Mouse (Mus musculus) cerebellum, adult 2 months (tissue): ENCODE results near the gene Sult2a2. TPM values are rescaled to one million over a fixed set of nuclear protein-coding genes. Genes with fewer than 3 reads are reported as not detected.
"Not testable (repeated sequence)": the region's sequence is repeated elsewhere in the genome, so short reads cannot be mapped to it uniquely, and the experiment has no call there.

ENCODE experiments used
- DNase-seq, 2 experiments: peaks; one replicate each; pipeline ENCODE4 v3.0.0; 2021
- H3K27ac ChIP-seq: fragments of 200-500 bp; 2 replicates; pipeline ENCODE4 v1.5.1; 2012; ENCODE audit warnings: low read length, control low read depth, inconsistent platforms; ENCODE audit not compliant: insufficient read depth
- H3K27me3 ChIP-seq: fragments of 200-500 bp; 2 replicates; pipeline ENCODE4 v1.6.1; 2012; ENCODE audit warnings: inconsistent platforms, mild to moderate bottlenecking, low read length, moderate library complexity; ENCODE audit not compliant: control insufficient read depth, insufficient read depth
- H3K4me1 ChIP-seq: fragments of 200-500 bp; 2 replicates; pipeline ENCODE4 v1.6.1; 2011; ENCODE audit warnings: low read length; ENCODE audit not compliant: control insufficient read depth, insufficient read depth
- H3K4me3 ChIP-seq: fragments of 200-500 bp; replicated peaks from 2 replicates; pipeline ENCODE3; 2011; ENCODE audit warnings: mild to moderate bottlenecking, low read depth, low read length, control low read depth; ENCODE audit not compliant: insufficient read depth
- CTCF ChIP-seq: fragments of 200-500 bp; IDR thresholded peaks from 2 replicates; pipeline ENCODE4 v1.5.1; 2011; ENCODE audit warnings: low read depth, mild to moderate bottlenecking, control low read depth, low read length, moderate library complexity, borderline replicate concordance; ENCODE audit not compliant: insufficient read depth
- POLR2A ChIP-seq: fragments of 200-500 bp; IDR thresholded peaks from 2 replicates; pipeline ENCODE4 v1.6.1; 2011; ENCODE audit warnings: low read length, control low read depth, borderline replicate concordance; ENCODE audit not compliant: insufficient read depth
- WGBS: fragments of 180-500 bp; shearing (Covaris S2); methylation state at CpG from one replicate; pipeline ENCODE4 v1.1.7; 2018; 5-methylcytosine and 5-hydroxymethylcytosine counted together
- polyA plus RNA-seq: library from polyadenylated mRNA; depleted of rRNA; stranded (reverse); fragments of >200 nt; gene quantifications from 2 replicates; pipeline ENCODE4 v1.2.3, GENCODE M21; 2012; rRNA removed

Sult2a2 gene
- polyA plus RNA-seq, result not detected in 2 replicates

DNA sequence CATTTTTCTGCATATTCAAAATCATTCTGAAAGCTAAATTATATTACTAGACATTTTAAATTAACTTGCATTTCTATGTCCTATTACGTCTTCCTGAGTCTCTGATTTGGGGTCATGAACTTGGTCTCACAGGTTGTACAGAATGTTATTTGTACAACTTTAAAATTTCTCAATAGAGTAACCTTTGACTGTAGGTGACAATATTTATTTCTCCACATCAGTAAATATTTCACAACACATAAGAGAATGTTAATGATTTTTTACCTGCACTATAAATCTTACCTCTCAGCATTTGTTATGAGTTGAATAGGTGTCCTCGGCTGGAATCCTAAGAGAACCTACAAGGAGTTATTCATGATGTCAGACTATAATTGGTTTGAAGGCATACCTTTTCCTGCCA, at the start of gene Sult2a2:
Gene Sult2a2, plus strand, starts transcription at position 301 of the 400 bp plus-strand sequence.
- H3K4me3 ChIP-seq, H3K27ac ChIP-seq, DNase-seq, H3K4me1 ChIP-seq, H3K27me3 ChIP-seq: not testable (repeated sequence)
- 88% methylated on average over 2 of the region's 2 CpGs for WGBS

DNA sequence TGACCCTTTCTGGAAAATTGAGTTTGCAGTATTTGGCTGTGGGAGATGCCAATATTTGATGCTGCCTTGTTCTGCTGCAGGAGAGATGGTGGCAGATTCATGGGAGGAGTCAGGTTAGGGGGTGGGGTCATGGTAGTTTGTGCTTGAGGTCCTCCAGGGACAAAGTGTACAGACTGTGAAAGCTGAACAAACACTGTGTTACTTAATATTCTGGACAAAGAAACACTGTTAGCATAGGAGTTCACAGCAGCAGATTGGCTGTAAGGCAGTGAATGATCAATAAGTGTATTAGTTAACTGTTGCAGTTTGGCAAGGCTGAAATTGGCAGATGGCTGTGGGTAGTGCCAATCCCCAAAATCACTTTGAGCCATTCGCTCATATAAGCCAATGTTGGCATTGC, 80.6 kb downstream of the Sult2a2 start:
- TF ChIP-seq CTCF, result no peak
- no peak for TF ChIP-seq POLR2A
- Histone ChIP-seq H3K4me1 (no peaks in the 10 kb centered on the region), H3K27ac (no peak overlapping the region), H3K4me3 (no peak overlapping the region), H3K27me3 (no peaks in the 10 kb centered on the region)
- 81% methylated on average over 1 of the region's 1 CpGs for WGBS
- no peak for DNase-seq

Other genes starting within 250 kb of the Sult2a2 start
- not detected in 2 replicates for gene Bsph2, start 162.4 kb upstream of the Sult2a2 start, polyA plus RNA-seq
- gene Sult2a5, start 109.5 kb upstream of the Sult2a2 start, polyA plus RNA-seq, result not detected in 2 replicates
- gene Sult2a1, start 103.9 kb downstream of the Sult2a2 start, polyA plus RNA-seq, result not detected in 2 replicates